Mouse (Mus musculus): Measurements from ENCODE around the gene Pknox2. TPM values are rescaled to one million over a fixed set of nuclear protein-coding genes. Genes with fewer than 3 reads are reported as not detected.

Pknox2 gene
- polyA plus RNA-seq, 1 experiment from 2014 or later: 11.2 TPM

DNA sequence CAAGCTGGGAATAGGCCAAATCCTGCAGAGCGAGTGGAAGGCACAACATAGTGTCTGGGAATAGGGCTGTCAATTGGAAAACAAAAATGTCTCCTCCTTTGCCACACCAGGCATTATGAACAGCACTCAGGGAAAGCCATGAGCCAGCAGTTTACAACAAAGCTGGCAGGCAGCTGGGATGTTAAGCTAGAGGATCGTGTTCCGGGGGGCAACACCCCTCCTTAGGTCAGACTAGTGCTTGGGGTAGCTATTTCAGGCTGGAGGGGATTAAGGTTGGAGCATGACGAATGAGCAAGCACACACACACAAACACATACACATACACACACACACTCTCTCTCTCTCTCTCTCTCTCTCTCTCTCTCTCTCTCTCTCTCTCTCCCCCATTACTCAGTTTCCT, 227.7 kb downstream of the Pknox2 start:
- Histone ChIP-seq H3K4me1 (peaks cover 11% of the 10 kb centered on the region), H3K9ac (no peak overlapping the region), H3K36me3 (no peaks in the 10 kb centered on the region), H3K9me3 (replicated peaks) (no peaks in the 10 kb centered on the region), H3K4me3 (replicated peaks) (no peak overlapping the region), H3K27me3 (no peaks in the 10 kb centered on the region), H3K27ac (no peak overlapping the region), H3K4me2 (no peak overlapping the region)
- 61% methylated on average over 4 of the region's 4 CpGs for WGBS
- ATAC-seq (replicated peaks; ENCODE audit: low FRiP score): no peak

DNA sequence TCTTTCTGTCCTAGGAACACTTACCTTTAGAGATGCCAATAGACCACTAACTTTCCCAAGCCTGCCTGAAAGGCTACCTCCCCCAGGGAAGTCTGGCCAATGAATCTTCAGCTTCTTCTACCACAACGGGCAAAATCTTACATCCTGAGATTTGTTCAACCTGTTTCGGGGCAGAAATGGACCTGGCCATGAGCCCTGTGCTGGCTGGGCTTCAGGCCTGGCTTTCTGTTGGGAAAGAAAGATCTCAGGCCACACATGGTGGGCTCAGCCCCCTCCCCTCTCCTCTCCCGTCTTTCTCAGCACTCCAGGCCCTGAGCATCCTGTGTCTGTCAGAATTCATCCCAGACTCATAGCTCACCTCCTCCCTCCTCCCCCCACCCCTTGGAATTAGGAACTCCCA, 228.6 kb downstream of the Pknox2 start:
- Histone ChIP-seq H3K4me3 (replicated peaks) (no peak overlapping the region), H3K4me2 (no peak overlapping the region), H3K9me3 (replicated peaks) (no peaks in the 10 kb centered on the region), H3K27ac (no peak overlapping the region), H3K4me1 (peaks cover 11% of the 10 kb centered on the region), H3K36me3 (no peaks in the 10 kb centered on the region), H3K9ac (no peak overlapping the region), H3K27me3 (no peaks in the 10 kb centered on the region)
- WGBS: 52% methylated on average over 3 of the region's 3 CpGs
- ATAC-seq (replicated peaks; ENCODE audit: low FRiP score): no peak

DNA sequence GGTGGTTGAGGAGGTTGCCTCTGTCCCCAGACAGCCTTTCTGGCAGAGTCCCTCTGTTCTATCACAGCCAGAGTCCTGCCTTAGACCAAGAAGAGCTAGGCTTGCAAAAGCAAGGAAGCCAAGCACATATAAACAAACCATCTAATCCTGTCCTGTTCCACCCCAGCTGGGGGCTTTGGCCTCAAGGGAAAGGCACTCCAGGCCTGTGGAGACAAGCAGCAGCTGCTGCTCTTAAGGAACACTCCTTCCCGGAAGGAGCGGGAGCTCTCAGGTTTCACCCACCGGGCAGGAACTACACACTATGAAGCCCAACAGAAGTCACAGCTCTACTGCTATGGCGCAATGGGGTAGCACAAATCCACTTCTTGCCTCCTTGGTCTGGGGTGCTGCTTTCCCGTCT, 230.3 kb downstream of the Pknox2 start:
- WGBS: 25% methylated on average over 5 of the region's 5 CpGs
- no peaks in the 10 kb centered on the region for H3K36me3 ChIP-seq
- no peaks in the 10 kb centered on the region for H3K9me3 ChIP-seq (replicated peaks)
- H3K4me1 ChIP-seq: peaks cover 11% of the 10 kb centered on the region
- H3K4me2 ChIP-seq: peak overlapping the region; percentile 45; the same call in 1 of the 2 replicates
- ATAC-seq (replicated peaks; ENCODE audit: low FRiP score): peak; percentile 83
- no peak overlapping the region for H3K4me3 ChIP-seq (replicated peaks)
- no peaks in the 10 kb centered on the region for H3K27me3 ChIP-seq
- H3K9ac ChIP-seq: no peak overlapping the region
- H3K27ac ChIP-seq: peak overlapping the region; percentile 45

DNA sequence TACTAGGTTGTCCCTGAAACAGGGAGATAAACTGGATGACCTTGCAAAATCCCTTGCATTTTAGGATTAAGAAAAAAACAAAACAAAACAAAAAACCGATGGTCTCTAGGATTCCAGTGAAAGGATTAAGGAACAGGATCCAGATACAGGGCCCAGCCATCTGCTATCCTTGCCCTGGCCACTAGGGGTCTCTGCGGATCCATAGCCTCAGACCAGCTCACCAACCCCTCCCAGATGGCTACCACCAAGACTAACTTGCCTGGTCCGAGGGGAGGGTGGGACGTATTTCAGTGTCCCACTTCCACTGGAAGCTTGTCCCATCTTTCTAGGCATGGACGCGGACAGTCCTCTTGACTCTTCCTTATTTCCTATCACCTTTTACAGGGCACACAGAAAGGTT, 230.8 kb downstream of the Pknox2 start:
- Histone ChIP-seq H3K9me3 (replicated peaks) (no peaks in the 10 kb centered on the region), H3K4me1 (peaks cover 11% of the 10 kb centered on the region), H3K4me3 (replicated peaks) (no peak overlapping the region), H3K4me2 (peak overlapping the region; percentile 45), H3K27me3 (no peaks in the 10 kb centered on the region), H3K27ac (peak overlapping the region; percentile 45), H3K9ac (no peak overlapping the region), H3K36me3 (no peaks in the 10 kb centered on the region)
- peak; percentile 69 for ATAC-seq (replicated peaks; ENCODE audit: low FRiP score)
- 5% methylated on average over 6 of the region's 6 CpGs for WGBS

DNA sequence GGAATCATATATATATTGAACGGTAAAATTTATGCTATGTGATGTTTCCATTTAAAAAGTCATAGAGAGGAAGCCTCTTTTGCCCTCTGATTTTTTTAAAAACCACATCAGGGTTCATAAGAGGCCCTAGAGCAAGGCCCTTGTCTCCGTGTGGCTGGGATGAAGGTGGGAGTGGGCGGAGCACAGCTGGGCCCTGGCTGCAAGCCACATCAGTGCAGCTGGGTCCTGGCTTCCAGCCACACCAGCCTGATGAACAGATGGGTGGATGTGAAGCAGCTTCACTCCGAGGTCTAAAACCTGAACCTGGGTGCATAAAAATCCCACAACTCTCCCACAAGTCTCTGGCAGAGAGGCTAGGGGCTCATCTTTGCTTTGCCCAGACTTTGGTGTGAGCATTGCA, 241.8 kb downstream of the Pknox2 start:
- no peak for ATAC-seq (replicated peaks; ENCODE audit: low FRiP score)
- Histone ChIP-seq H3K4me1 (0 out of 2 replicates have a peak, but pooled peaks cover 3% of the 10 kb centered on the region), H3K4me2 (no peak overlapping the region), H3K9me3 (replicated peaks) (no peaks in the 10 kb centered on the region), H3K36me3 (no peaks in the 10 kb centered on the region), H3K27ac (no peak overlapping the region), H3K27me3 (no peaks in the 10 kb centered on the region), H3K4me3 (replicated peaks) (no peak overlapping the region), H3K9ac (no peak overlapping the region)
- 65% methylated on average over 4 of the region's 4 CpGs for WGBS

DNA sequence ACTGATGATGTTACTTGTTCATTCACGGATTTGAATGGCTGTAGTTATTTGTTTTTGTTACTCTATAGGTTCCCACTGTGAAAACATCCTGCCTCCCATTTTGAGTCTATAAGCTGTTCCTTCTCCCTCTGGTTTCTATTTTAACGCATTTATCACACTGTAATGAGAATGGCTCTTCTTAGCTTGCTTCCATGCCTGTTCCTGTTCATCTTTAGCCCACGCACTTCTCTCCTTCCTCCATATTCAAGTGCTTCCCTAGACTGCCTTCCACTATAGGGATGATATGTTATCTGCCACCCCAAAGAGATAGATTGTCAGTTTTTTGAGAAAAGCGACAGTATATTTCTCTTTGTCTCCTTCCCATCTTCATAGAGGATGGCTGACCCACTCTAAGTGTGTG, 246.7 kb downstream of the Pknox2 start:
- 90% methylated on average over 4 of the region's 4 CpGs for WGBS
- Histone ChIP-seq H3K9ac (no peak overlapping the region), H3K4me3 (replicated peaks) (no peak overlapping the region), H3K4me2 (no peak overlapping the region), H3K9me3 (replicated peaks) (no peaks in the 10 kb centered on the region), H3K27ac (no peak overlapping the region), H3K4me1 (0 out of 2 replicates have a peak, but pooled peaks cover under 1% of the 10 kb centered on the region), H3K36me3 (no peaks in the 10 kb centered on the region), H3K27me3 (no peaks in the 10 kb centered on the region)
- no peak for ATAC-seq (replicated peaks; ENCODE audit: low FRiP score)

DNA sequence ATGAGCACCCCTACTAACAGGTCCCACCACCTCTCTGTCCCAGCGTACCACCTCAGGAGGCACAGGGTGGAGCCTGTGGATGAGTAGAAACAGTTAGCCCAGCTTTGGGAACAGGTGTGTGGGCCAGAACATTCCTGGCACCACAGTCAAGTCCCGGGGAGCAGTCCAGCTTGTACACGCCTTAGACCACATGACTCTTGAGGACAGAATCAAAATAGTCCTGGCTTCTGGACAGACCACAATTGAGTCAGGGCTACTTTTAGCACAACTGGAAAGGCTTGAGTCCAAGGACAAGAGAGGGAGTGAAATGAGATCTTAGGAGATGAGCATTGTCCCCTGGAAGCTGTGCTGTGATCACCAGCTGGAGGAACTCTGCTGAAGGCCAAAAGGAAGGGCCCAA, 248.6 kb downstream of the Pknox2 start:
- ATAC-seq (replicated peaks; ENCODE audit: low FRiP score): no peak
- no peak overlapping the region for H3K27ac ChIP-seq
- H3K9me3 ChIP-seq (replicated peaks): no peaks in the 10 kb centered on the region
- no peaks in the 10 kb centered on the region for H3K27me3 ChIP-seq
- H3K36me3 ChIP-seq: no peaks in the 10 kb centered on the region
- no peaks in the 10 kb centered on the region for H3K4me1 ChIP-seq
- H3K9ac ChIP-seq: no peak overlapping the region
- H3K4me2 ChIP-seq: no peak overlapping the region
- no peak overlapping the region for H3K4me3 ChIP-seq (replicated peaks)
- 94% methylated on average over 3 of the region's 3 CpGs for WGBS

DNA sequence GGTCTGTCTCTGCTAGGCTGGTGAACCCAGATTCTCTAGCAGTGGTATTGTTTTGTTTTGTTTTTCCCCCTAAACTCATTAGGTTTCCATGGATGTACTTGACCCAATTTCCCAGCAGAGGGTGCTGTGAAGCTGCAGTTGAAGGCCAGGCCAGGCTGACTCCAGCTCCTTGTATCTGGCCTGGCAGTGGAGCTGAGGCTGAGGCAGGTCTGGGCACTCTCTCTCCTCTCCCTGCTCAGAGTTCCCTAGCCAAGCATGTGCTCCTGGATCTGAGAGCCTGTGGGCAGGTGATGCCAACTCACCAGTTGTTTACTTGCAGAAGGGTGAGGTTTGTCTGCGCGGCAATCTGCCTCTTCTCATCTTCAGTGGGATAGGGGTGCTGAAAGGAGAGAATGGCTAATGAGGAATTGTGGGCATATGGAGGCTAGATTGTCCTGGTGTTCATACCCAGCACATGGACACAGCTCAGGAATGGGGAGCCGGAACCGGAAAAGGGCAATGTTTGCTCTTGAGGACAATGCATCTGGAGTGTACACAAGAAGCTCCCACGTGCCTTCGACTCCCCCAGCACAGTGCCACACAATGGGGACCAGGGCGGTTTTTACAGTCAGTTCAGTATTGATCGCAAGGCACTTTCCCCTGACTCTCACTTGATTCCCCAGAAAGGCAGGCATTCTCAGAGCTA, 252.1 kb downstream of the Pknox2 start:
- Histone ChIP-seq H3K4me3 (replicated peaks) (no peak overlapping the region), H3K4me2 (no peak overlapping the region), H3K4me1 (no peaks in the 10 kb centered on the region), H3K36me3 (no peaks in the 10 kb centered on the region), H3K27ac (no peak overlapping the region), H3K9ac (no peak overlapping the region), H3K27me3 (no peaks in the 10 kb centered on the region), H3K9me3 (replicated peaks) (no peaks in the 10 kb centered on the region)
- ATAC-seq (replicated peaks; ENCODE audit: low FRiP score): 0 out of 2 replicates have a peak, but pooled peaks have one; percentile 58
- WGBS: 90% methylated on average over 8 of the region's 8 CpGs

DNA sequence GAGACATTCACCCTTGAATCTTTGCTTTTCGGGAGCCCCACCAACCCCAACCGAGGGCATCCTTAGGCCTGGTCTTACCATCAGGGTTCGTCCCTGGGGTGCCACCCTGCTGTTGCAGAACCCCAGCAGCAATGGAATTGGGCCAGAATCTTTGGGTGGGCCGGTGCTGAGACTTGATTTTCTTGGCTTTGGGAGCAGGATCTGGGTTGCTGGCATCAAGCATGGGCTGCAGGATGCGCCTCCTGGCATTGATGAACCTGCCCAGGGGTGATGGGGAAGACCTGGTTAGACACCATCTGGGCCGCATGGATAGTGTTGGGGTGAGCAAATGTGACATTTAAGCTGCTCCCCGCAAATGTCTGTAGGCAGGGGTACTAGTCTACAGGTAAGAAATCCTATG, 253.0 kb downstream of the Pknox2 start:
- H3K4me1 ChIP-seq: no peaks in the 10 kb centered on the region
- H3K4me2 ChIP-seq: no peak overlapping the region
- no peaks in the 10 kb centered on the region for H3K27me3 ChIP-seq
- no peaks in the 10 kb centered on the region for H3K36me3 ChIP-seq
- no peak overlapping the region for H3K27ac ChIP-seq
- no peak for ATAC-seq (replicated peaks; ENCODE audit: low FRiP score)
- no peak overlapping the region for H3K9ac ChIP-seq
- WGBS: 92% methylated on average over 7 of the region's 7 CpGs
- no peaks in the 10 kb centered on the region for H3K9me3 ChIP-seq (replicated peaks)
- H3K4me3 ChIP-seq (replicated peaks): no peak overlapping the region

DNA sequence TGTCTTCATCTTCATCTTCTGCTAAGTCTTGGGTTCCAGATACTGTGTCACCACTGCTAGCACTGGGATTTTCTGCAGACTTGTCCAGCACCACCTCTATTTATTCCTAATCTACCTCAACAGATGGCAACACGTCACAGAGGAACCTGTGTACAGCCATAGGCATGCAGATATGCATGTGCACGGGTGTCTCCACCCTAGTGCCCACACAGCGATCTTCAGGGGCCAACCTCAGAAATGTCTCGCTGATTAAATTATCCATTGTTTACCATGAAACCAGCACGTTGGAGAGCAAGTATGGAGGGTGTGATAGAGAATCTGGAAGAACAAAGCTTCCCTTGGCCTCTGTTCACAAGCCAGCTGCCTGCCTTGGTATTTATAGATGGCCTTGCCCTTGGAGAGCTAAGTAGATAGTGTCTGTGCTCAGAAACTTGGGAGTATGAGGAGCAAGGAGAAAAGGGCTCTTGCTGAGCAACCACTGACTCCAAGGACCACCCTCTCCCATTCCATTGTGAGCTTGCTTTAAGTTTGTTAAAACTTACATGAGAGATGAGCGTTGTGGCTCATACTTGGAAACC, 253.7 kb downstream of the Pknox2 start:
- Histone ChIP-seq H3K27ac (no peak overlapping the region), H3K4me2 (no peak overlapping the region), H3K4me1 (no peaks in the 10 kb centered on the region), H3K36me3 (no peaks in the 10 kb centered on the region), H3K9ac (no peak overlapping the region), H3K4me3 (replicated peaks) (no peak overlapping the region), H3K27me3 (no peaks in the 10 kb centered on the region), H3K9me3 (replicated peaks) (no peaks in the 10 kb centered on the region)
- ATAC-seq (replicated peaks; ENCODE audit: low FRiP score): no peak
- WGBS: 83% methylated on average over 6 of the region's 6 CpGs

DNA sequence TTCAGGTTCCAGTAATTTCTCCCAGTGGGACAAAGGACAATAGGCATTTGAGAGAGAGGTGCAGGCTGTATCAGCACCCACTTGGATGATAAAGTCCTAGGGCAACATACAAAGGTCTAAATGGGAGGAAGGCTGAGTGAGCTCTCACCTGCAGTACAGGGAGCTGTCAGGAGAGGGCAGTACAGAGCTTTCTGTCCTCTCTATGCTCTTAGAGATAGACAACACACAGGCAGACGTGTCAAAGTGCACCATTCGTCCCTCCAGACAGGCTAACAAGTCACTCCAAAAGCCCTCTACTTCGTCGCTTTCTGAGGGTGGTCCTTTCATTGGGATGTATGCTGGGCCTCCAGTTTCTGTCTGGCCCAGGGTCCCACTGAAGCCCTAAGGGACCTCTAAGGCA, 256.7 kb downstream of the Pknox2 start:
- no peak for ATAC-seq (replicated peaks; ENCODE audit: low FRiP score)
- Histone ChIP-seq H3K27me3 (no peaks in the 10 kb centered on the region), H3K4me2 (no peak overlapping the region), H3K36me3 (no peaks in the 10 kb centered on the region), H3K4me1 (no peaks in the 10 kb centered on the region), H3K27ac (no peak overlapping the region), H3K9ac (no peak overlapping the region), H3K9me3 (replicated peaks) (no peaks in the 10 kb centered on the region), H3K4me3 (replicated peaks) (no peak overlapping the region)
- WGBS: 33% methylated on average over 4 of the region's 4 CpGs

DNA sequence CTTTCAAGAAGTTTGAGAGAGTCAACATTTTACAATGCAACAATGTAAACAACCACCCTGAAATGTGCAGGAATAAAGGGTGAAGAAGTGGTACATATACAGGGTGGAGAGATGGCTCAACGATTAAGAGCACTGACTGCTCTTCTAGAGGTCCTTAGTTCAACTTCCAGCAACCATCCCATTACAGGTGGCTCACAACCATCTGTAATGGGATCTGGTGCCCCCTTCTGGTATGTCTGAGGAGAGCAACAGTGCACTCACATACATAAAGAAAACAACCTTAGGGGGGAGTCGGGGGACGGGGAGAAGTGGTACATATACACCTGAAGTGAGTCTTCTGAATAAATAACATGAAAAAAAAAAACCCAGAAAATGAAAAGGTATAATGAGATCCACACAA, 262.0 kb downstream of the Pknox2 start:
- ATAC-seq (replicated peaks; ENCODE audit: low FRiP score): no peak
- H3K9me3 ChIP-seq (replicated peaks): no peaks in the 10 kb centered on the region
- no peak overlapping the region for H3K4me2 ChIP-seq
- no peaks in the 10 kb centered on the region for H3K27me3 ChIP-seq
- no peak overlapping the region for H3K4me3 ChIP-seq (replicated peaks)
- no peaks in the 10 kb centered on the region for H3K4me1 ChIP-seq
- H3K27ac ChIP-seq: no peak overlapping the region
- H3K36me3 ChIP-seq: no peaks in the 10 kb centered on the region
- 66% methylated on average over 3 of the region's 3 CpGs for WGBS
- H3K9ac ChIP-seq: no peak overlapping the region

DNA sequence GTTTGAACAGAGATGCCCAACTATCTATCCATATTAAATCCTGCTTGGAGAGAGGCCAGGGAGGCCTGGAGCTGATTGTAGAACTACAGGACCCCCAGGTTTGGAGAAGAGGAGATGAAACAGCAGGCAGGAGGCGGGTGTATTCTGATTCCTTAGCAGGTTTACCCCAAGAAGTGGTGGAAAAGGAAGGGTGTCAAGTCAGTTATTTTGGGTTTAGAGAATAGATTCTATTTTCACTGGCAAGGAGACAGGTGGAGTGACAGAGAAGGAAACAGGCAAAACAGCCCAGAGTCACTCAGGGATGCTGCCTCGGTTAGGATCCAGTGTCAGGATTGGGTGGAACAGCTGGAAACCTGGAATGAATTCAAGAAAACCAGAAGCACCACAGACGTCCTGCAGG, 263.6 kb downstream of the Pknox2 start:
- 51% methylated on average over 3 of the region's 3 CpGs for WGBS
- no peaks in the 10 kb centered on the region for H3K9me3 ChIP-seq (replicated peaks)
- H3K4me2 ChIP-seq: no peak overlapping the region
- no peak for ATAC-seq (replicated peaks; ENCODE audit: low FRiP score)
- H3K27ac ChIP-seq: no peak overlapping the region
- H3K4me1 ChIP-seq: no peaks in the 10 kb centered on the region
- no peaks in the 10 kb centered on the region for H3K27me3 ChIP-seq
- no peak overlapping the region for H3K9ac ChIP-seq
- no peaks in the 10 kb centered on the region for H3K36me3 ChIP-seq
- H3K4me3 ChIP-seq (replicated peaks): no peak overlapping the region

All from kidney, embryonic 15.5 days (tissue).